Mouse (Mus musculus) mature B cell (primary cell): ENCODE data around the gene Pdlim7.

ENCODE experiments used
- in situ Hi-C: fragments of 300-500 bp; cut with MboI; formaldehyde crosslinking; loops from 2 replicates; pipeline ENCODE4 v1.14.3; 2019

Gene Pdlim7

GRCm38 (mm10) chr13:55486916-55487577 is 26.4 kb downstream of the Pdlim7 start:
- in situ Hi-C loops: no loop called here

DNA sequence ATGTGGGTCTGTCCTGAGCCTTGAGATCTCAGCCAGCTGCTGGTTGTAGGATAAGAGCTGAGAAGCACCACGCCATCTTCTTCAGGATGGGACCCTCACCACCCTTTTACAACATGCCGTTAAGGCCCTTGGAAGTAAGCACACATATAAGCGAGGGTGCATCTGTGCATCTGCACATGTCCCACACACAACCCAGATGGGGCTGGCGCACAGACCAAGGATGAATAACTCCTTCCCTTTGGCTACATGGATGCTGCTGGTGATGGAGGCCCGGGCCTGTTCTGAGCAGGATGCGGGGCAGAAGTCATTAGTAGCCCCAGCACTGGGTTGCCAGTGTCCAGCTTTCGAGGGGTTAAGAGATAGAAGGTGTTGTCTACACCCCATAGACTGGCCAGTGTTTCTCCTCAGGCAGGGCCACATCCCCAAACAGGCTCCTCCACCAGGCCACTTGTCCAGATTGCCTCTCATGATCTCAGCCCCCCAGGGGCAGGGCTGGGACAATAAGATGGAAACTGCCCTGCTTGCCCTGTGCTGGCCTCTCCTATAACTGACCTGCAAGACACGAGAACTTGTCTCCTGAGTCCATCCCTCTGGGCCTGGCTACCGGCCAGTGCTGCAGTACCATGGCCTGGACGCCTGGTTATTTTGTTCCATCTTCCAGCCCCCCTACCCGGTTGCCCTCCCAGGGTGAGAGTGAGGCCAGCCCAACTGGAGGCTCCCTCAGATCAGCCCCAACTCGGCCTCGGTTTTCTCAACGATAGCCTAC is 27.3 kb downstream of the Pdlim7 start:
- in situ Hi-C loops: no loop called here

GRCm38 (mm10) chr13:55484520-55485088 is 28.9 kb downstream of the Pdlim7 start:
- in situ Hi-C loops: no loop called here

- in situ Hi-C loops: no loop called here
Observed at GRCm38 (mm10) chr13:55483593-55483992, 29.9 kb downstream of the Pdlim7 start.

GRCm38 (mm10) chr13:55483071-55483470 is 30.4 kb downstream of the Pdlim7 start:
- in situ Hi-C loops: no loop called here

- in situ Hi-C loops: no loop called here
Observed at GRCm38 (mm10) chr13:55482542-55482941, 30.9 kb downstream of the Pdlim7 start.

GRCm38 (mm10) chr13:55479929-55480328 is 33.5 kb downstream of the Pdlim7 start:
- in situ Hi-C loops: no loop called here

DNA sequence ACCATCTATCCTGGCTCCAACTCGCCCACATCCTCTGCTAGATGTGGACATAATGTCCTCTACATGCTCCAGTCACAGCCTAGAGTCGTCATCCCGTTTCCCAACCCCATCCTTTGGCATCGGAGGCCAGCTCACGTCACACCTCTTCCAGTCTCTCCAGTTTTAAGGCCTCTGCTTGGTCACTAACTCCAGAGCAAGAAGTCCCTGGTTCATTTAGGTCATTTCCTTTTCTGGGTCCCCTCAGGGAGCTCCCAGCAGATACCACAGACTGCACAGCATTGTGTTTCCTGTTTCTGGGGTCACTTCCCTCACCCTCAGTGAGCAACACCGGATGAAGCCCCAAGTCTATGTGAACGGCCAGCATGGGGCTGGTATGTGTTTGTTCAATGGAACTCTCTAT is 34.5 kb downstream of the Pdlim7 start:
- in situ Hi-C loops: no loop called here

DNA sequence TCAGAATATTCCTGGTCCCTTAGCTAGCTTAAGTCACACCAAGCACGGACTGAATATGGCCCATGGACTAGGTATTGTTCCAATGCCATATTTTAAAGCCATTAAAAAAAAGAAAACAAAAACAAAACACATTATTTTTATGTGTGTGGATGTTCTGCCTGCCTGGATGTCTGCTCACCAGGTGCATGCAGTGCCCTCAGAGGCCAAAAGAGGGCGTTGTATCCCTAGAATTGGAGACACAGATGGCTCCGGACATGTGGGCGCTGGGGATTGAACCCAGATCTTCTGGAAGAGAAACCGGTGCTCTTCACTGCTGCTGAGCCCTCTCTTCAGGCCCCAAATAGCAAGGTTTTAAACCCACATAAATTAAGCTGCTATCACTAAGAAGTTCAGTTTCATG is 35.4 kb downstream of the Pdlim7 start:
- in situ Hi-C loops: no loop called here

GRCm38 (mm10) chr13:55477492-55477891 is 36.0 kb downstream of the Pdlim7 start:
- in situ Hi-C loops: no loop called here

GRCm38 (mm10) chr13:55476256-55476655 is 37.2 kb downstream of the Pdlim7 start:
- in situ Hi-C loops: no loop called here

DNA sequence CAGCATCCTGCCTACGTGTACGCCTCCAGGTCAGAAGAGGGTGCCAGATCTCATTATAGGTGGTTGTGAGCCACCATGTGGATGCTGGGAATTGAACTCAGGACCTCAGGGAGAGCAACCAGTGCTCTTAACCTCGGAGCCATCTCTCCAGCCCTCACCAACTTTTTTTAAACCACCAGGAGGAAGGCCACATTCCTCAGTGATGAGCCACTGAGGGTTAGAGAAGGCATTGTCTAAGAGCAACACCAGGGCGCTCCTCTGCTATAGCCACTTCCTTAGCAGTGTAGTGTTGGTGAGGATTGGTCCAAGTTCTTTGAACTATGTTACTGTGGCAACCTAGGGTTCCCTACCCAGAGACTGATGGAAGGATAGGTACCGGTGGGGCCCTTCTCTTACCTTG is 37.7 kb downstream of the Pdlim7 start:
- in situ Hi-C loops: no loop called here

GRCm38 (mm10) chr13:55474621-55475069 is 38.8 kb downstream of the Pdlim7 start:
- in situ Hi-C loops: no loop called here

- in situ Hi-C loops: no loop called here
Observed at GRCm38 (mm10) chr13:55473961-55474360, 39.5 kb downstream of the Pdlim7 start.

GRCm38 (mm10) chr13:55473076-55473831 is 40.2 kb downstream of the Pdlim7 start:
- in situ Hi-C loops: no loop called here

GRCm38 (mm10) chr13:55472132-55473022 is 41.1 kb downstream of the Pdlim7 start:
- in situ Hi-C loops: no loop called here

GRCm38 (mm10) chr13:55471819-55472131 is 41.7 kb downstream of the Pdlim7 start:
- in situ Hi-C loops: no loop called here

- in situ Hi-C loops: no loop called here
Observed at GRCm38 (mm10) chr13:55471156-55471818, 42.2 kb downstream of the Pdlim7 start.

GRCm38 (mm10) chr13:55470372-55470771 is 43.1 kb downstream of the Pdlim7 start:
- in situ Hi-C loops: no loop called here

DNA sequence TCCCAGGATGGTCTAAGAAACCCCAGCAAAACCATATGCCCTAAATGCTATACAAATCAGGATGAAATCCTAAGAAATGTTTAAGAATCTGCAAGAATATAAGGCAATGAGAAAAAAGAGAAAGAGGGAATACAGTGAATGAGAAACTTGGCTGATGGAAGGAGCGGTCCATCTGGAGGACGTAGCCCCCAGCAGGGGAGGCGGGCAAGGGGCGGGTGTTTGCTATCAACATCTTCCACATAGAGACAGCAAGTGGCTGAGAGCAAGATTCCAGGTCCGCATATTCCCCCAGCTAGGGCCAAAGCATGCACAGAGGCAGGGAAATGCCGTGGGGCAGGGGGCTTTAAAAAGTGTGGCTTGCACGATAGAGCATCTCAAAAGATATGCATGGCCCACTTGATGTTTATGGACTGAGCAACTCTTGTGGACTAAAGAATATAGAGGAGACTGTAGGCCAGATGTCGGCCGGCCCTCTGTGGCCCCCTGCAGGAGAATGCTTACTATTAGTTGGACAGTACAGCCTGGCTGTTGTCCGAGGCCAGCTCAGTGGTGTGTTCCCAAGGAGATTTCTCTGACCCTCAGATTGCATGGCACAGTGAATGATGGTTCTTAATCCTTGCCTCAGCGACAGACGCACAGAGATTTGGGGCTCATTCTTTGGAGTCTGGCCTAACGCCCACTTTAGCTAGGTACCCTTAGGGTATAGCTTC is 44.5 kb downstream of the Pdlim7 start:
- in situ Hi-C loops: loop anchor here (5.0 kb wide), 1 partner anchor 42 kb away; the partner anchor contains the start of gene F12
